Mouse (Mus musculus) limb, embryonic 11.5 days (tissue): ENCODE results near the gene Elmo1. TPM values are rescaled to one million over a fixed set of nuclear protein-coding genes. Genes with fewer than 3 reads are reported as not detected.

Experiments used
- ATAC-seq: fragments of 200-750 bp; cut with Nextera tagmentation; 2 replicates; pipeline ENCODE4 v1.8.0; 2017; ENCODE audit warnings: low read depth; ENCODE audit not compliant: insufficient number of reproducible peaks, low FRiP score, low TSS enrichment
- DNase-seq: peaks from one replicate; pipeline ENCODE4 v3.0.0-alpha.2; 2015; ENCODE audit warnings: low spot score
- H3K27ac ChIP-seq: fragments of 300-500 bp; sonication (generic); replicated peaks from 2 replicates; pipeline ENCODE4 v1.5.1; 2014; ENCODE audit warnings: low read depth, mild to moderate bottlenecking, low read length
- H3K27me3 ChIP-seq: fragments of 300-500 bp; sonication (generic); 2 replicates; pipeline ENCODE4 v1.6.1; 2014; ENCODE audit warnings: mild to moderate bottlenecking, low read length, mixed read lengths; ENCODE audit not compliant: control insufficient read depth, insufficient read depth
- H3K36me3 ChIP-seq: fragments of 300-500 bp; sonication (generic); 2 replicates; pipeline ENCODE4 v1.6.1; 2014; ENCODE audit warnings: mild to moderate bottlenecking, low read length, moderate library complexity, mixed read lengths; ENCODE audit not compliant: control insufficient read depth, insufficient read depth
- H3K4me1 ChIP-seq: fragments of 300-500 bp; sonication (generic); 2 replicates; pipeline ENCODE4 v1.6.1; 2014; ENCODE audit warnings: low read length, mixed read lengths; ENCODE audit not compliant: control insufficient read depth, insufficient read depth
- H3K4me2 ChIP-seq: fragments of 300-500 bp; sonication (generic); 2 replicates; pipeline ENCODE4 v1.6.1; 2014; ENCODE audit warnings: low read depth, mild to moderate bottlenecking, moderate library complexity; ENCODE audit not compliant: severe bottlenecking
- H3K4me3 ChIP-seq: fragments of 300-500 bp; sonication (generic); 2 replicates; pipeline ENCODE4 v1.5.1; 2014; ENCODE audit warnings: low read depth, low read length
- H3K9ac ChIP-seq: fragments of 300-500 bp; sonication (generic); 2 replicates; pipeline ENCODE4 v1.6.1; 2014; ENCODE audit warnings: mild to moderate bottlenecking, low read length
- H3K9me3 ChIP-seq: fragments of 300-500 bp; sonication (generic); 2 replicates; pipeline ENCODE4 v1.6.1; 2016; ENCODE audit warnings: low read length; ENCODE audit not compliant: control insufficient read depth
- WGBS: fragments of 180-500 bp; shearing (Covaris S2); extraction: QIAGEN DNeasy Blood & Tissue Kit; methylation state at CpG from one replicate; pipeline ENCODE4 v1.1.7; 2014; 5-methylcytosine and 5-hydroxymethylcytosine counted together
- polyA plus RNA-seq: library from polyadenylated mRNA; unstranded; fragments of >200 nt; fragmentation: Nextera tagmentation; extraction: Ambion mirVana; gene quantifications from 2 replicates; pipeline ENCODE4 v1.2.1, GENCODE M21; 2014

Gene Elmo1
- polyA plus RNA-seq, 1 experiment from 2014 or later: 9.6 TPM

GRCm38 (mm10) chr13:20299424-20299823 lies 209.0 kb downstream of the Elmo1 start:
- no peaks in the 10 kb centered on the region for H3K36me3 ChIP-seq
- 67% methylated on average over 3 of the region's 3 CpGs for WGBS
- H3K4me3 ChIP-seq: no peak overlapping the region
- no peaks in the 10 kb centered on the region for H3K4me1 ChIP-seq
- no peak overlapping the region for H3K27ac ChIP-seq
- no peaks in the 10 kb centered on the region for H3K9me3 ChIP-seq
- H3K4me2 ChIP-seq: no peak overlapping the region
- DNase-seq (no peak), ATAC-seq (no peak)
- H3K27me3 ChIP-seq: no peaks in the 10 kb centered on the region
- H3K9ac ChIP-seq: no peak overlapping the region

GRCm38 (mm10) chr13:20300052-20300564 lies 209.7 kb downstream of the Elmo1 start:
- WGBS: 90% methylated on average over 3 of the region's 3 CpGs
- Histone ChIP-seq H3K4me1 (no peaks in the 10 kb centered on the region), H3K9ac (no peak overlapping the region), H3K27me3 (no peaks in the 10 kb centered on the region), H3K27ac (no peak overlapping the region), H3K4me3 (no peak overlapping the region), H3K9me3 (no peaks in the 10 kb centered on the region), H3K4me2 (no peak overlapping the region), H3K36me3 (no peaks in the 10 kb centered on the region)
- DNase-seq (no peak), ATAC-seq (no peak)

GRCm38 (mm10) chr13:20300626-20301025 lies 210.2 kb downstream of the Elmo1 start:
- H3K27me3 ChIP-seq: no peaks in the 10 kb centered on the region
- no peak overlapping the region for H3K4me3 ChIP-seq
- H3K4me2 ChIP-seq: no peak overlapping the region
- H3K9me3 ChIP-seq: no peaks in the 10 kb centered on the region
- H3K36me3 ChIP-seq: no peaks in the 10 kb centered on the region
- no peak for DNase-seq
- no peak overlapping the region for H3K27ac ChIP-seq
- no peak for ATAC-seq
- no peak overlapping the region for H3K9ac ChIP-seq
- WGBS: 86% methylated on average over 3 of the region's 3 CpGs
- no peaks in the 10 kb centered on the region for H3K4me1 ChIP-seq

GRCm38 (mm10) chr13:20301760-20302159 lies 211.4 kb downstream of the Elmo1 start:
- Histone ChIP-seq H3K4me2 (no peak overlapping the region), H3K27me3 (no peaks in the 10 kb centered on the region), H3K4me1 (no peaks in the 10 kb centered on the region), H3K9ac (no peak overlapping the region), H3K36me3 (no peaks in the 10 kb centered on the region), H3K4me3 (no peak overlapping the region), H3K9me3 (no peaks in the 10 kb centered on the region), H3K27ac (no peak overlapping the region)
- DNase-seq (no peak), ATAC-seq (no peak)
- 93% methylated on average over 7 of the region's 7 CpGs for WGBS

- Histone ChIP-seq H3K36me3 (no peaks in the 10 kb centered on the region), H3K4me3 (no peak overlapping the region), H3K9ac (no peak overlapping the region), H3K4me2 (no peak overlapping the region), H3K27me3 (no peaks in the 10 kb centered on the region), H3K27ac (no peak overlapping the region), H3K4me1 (no peaks in the 10 kb centered on the region), H3K9me3 (no peaks in the 10 kb centered on the region)
- DNase-seq: no peak
- no peak for ATAC-seq
- WGBS: 70% methylated on average over 4 of the region's 4 CpGs
These were observed 215.2 kb downstream of the Elmo1 start for GRCm38 (mm10) chr13:20305621-20306020.

GRCm38 (mm10) chr13:20306180-20307177 lies 216.1 kb downstream of the Elmo1 start:
- ATAC-seq: no peak
- H3K4me2 ChIP-seq: no peak overlapping the region
- no peak overlapping the region for H3K9ac ChIP-seq
- H3K27me3 ChIP-seq: no peaks in the 10 kb centered on the region
- WGBS: 69% methylated on average over 5 of the region's 5 CpGs
- H3K4me1 ChIP-seq: no peaks in the 10 kb centered on the region
- no peaks in the 10 kb centered on the region for H3K9me3 ChIP-seq
- no peaks in the 10 kb centered on the region for H3K36me3 ChIP-seq
- no peak for DNase-seq
- H3K4me3 ChIP-seq: no peak overlapping the region
- H3K27ac ChIP-seq: no peak overlapping the region

- 88% methylated on average over 2 of the region's 2 CpGs for WGBS
- Histone ChIP-seq H3K4me3 (no peak overlapping the region), H3K36me3 (no peaks in the 10 kb centered on the region), H3K4me2 (no peak overlapping the region), H3K9me3 (no peaks in the 10 kb centered on the region), H3K9ac (no peak overlapping the region), H3K27me3 (no peaks in the 10 kb centered on the region), H3K27ac (no peak overlapping the region), H3K4me1 (no peaks in the 10 kb centered on the region)
- DNase-seq: no peak
- no peak for ATAC-seq
These were observed 217.0 kb downstream of the Elmo1 start for GRCm38 (mm10) chr13:20307381-20307780.

- Histone ChIP-seq H3K27me3 (no peaks in the 10 kb centered on the region), H3K36me3 (no peaks in the 10 kb centered on the region), H3K4me3 (no peak overlapping the region), H3K4me1 (no peaks in the 10 kb centered on the region), H3K9me3 (no peaks in the 10 kb centered on the region), H3K27ac (no peak overlapping the region), H3K4me2 (no peak overlapping the region), H3K9ac (no peak overlapping the region)
- WGBS: 23% methylated on average over 3 of the region's 3 CpGs
- ATAC-seq: no peak
- peak; percentile 84 for DNase-seq
These were observed 221.2 kb downstream of the Elmo1 start for GRCm38 (mm10) chr13:20311612-20312011.
